Mouse (Mus musculus) olfactory bulb, adult 2 months (tissue): ENCODE measurements around the gene P4hb. TPM values are rescaled to one million over a fixed set of nuclear protein-coding genes. Genes with fewer than 3 reads are reported as not detected.

Source experiments
- H3K27ac ChIP-seq: fragments of 200-500 bp; 2 replicates; pipeline ENCODE4 v1.5.1; 2012; ENCODE audit warnings: low read depth, low read length; ENCODE audit not compliant: insufficient read depth
- H3K4me1 ChIP-seq: fragments of 200-500 bp; 2 replicates; pipeline ENCODE4 v1.6.1; 2012; ENCODE audit warnings: low read length; ENCODE audit not compliant: control insufficient read depth, insufficient read depth
- H3K4me3 ChIP-seq: fragments of 200-500 bp; 2 replicates; pipeline ENCODE4 v1.5.1; 2012; ENCODE audit warnings: mild to moderate bottlenecking, low read depth, low read length, moderate library complexity; ENCODE audit not compliant: insufficient read depth
- CTCF ChIP-seq: fragments of 200-500 bp; IDR thresholded peaks from 2 replicates; pipeline ENCODE4 v1.5.1; 2012; ENCODE audit warnings: low read depth, mild to moderate bottlenecking, low read length, moderate library complexity; ENCODE audit not compliant: insufficient read depth
- POLR2A ChIP-seq: fragments of 200-500 bp; IDR thresholded peaks from 2 replicates; pipeline ENCODE4 v1.6.1; 2012; ENCODE audit warnings: mild to moderate bottlenecking, low read depth, low read length, moderate library complexity; ENCODE audit not compliant: insufficient read depth
- WGBS: fragments of 180-500 bp; shearing (Covaris S2); methylation state at CpG from one replicate; pipeline ENCODE4 v1.1.7; 2018; 5-methylcytosine and 5-hydroxymethylcytosine counted together
- polyA plus RNA-seq: library from polyadenylated mRNA; stranded (reverse); fragments of >200 nt; gene quantifications from 2 replicates; pipeline ENCODE4 v1.2.4, GENCODE M21; 2012; ENCODE audit warnings: low replicate concordance; ENCODE audit not compliant: missing spikeins, insufficient read depth, insufficient read length

The P4hb gene
- polyA plus RNA-seq, 1 experiment = 309 TPM

DNA sequence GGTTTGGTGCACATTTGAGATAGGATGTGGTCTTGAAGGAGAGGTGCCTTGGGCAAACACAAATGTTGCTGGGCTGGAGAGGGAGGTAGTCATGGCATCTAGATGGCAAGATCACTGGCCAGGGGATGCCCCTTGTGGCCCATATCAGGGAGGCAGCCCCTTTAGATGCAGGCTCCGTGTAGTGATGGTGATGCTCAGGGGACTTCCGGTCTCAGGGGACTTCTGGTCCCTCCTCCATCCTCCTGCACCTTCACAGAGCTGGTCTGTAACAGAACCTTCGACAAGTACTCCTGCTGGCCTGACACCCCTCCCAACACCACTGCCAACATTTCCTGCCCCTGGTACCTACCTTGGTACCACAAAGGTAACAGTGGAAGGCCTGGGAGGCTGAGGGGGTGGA lies 37.2 kb downstream of the P4hb start:
- Histone ChIP-seq H3K4me1 (peaks cover 22% of the 10 kb centered on the region), H3K4me3 (no peak overlapping the region), H3K27ac (no peak overlapping the region)
- WGBS = 71% methylated on average over 3 of the region's 3 CpGs
- TF ChIP-seq POLR2A = no peak
- TF ChIP-seq CTCF = no peak

DNA sequence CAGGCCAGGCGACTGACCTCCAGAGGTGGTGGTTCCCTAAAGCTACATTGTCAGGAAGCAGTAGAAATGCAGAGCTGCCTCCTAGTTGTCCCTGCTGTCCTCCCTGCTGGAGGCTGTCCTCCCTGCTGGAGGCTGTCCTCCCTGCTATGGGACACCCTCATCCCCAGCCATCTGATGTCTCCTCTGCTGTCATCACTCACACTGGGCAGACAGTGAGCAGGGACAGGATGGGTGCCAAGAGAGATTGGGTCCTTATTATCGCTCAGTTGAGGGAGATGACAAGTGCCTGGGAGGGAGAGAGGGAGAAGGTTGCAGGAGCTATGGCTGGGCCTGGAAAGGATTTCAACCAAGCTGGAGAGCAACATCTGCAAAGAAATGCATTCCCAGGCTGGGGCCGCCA lies 37.9 kb downstream of the P4hb start:
- H3K27ac ChIP-seq = no peak overlapping the region
- H3K4me3 ChIP-seq = no peak overlapping the region
- WGBS = 76% methylated on average over 3 of the region's 3 CpGs
- no peak for TF ChIP-seq POLR2A
- TF ChIP-seq CTCF = no peak
- H3K4me1 ChIP-seq = peaks cover 25% of the 10 kb centered on the region

DNA sequence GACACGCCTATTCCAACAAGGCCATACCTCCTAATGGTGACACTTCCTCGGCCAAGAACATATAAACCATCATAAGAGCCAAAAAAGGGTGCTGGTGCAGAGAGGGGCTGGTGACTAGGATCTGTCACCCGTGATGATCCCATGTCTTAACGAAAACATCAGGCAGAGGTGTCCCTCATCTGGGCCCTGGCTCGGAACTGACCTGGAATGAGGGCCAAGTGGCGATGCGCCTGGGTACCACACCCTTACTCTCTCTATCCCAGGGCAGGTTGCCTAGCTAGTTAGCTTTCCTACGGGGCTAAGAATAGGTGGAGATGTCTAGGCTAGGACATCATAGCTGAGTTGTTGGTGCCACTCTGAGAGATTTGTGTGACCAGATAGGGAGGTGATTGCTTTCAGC lies 39.0 kb downstream of the P4hb start:
- Histone ChIP-seq H3K4me1 (peaks cover 17% of the 10 kb centered on the region), H3K4me3 (no peak overlapping the region), H3K27ac (no peak overlapping the region)
- 87% methylated on average over 8 of the region's 8 CpGs for WGBS
- no peak for TF ChIP-seq POLR2A
- TF ChIP-seq CTCF = no peak

DNA sequence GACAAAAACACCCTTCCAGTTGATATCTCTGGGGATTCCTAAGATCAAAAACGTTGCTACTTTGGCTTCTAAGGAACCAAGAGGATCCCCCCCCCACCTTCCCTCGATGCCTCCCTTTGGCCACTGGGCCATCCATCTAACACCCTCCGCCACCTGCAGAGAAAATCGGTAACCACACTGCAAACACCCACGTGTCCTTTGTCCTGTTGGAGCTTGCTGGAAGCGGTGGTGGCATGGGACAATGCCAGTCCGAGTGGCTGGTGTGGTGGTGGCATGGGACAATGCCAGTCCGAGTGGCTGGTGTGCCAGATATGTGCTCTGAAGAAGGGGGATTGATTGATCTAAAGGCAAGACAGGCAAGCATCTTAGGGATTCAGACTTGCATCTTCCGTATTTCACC lies 41.4 kb downstream of the P4hb start:
- H3K4me1 ChIP-seq = peaks cover 9% of the 10 kb centered on the region
- H3K27ac ChIP-seq = no peak overlapping the region
- no peak for TF ChIP-seq CTCF
- TF ChIP-seq POLR2A = no peak
- WGBS = 22% methylated on average over 9 of the region's 9 CpGs
- no peak overlapping the region for H3K4me3 ChIP-seq

DNA sequence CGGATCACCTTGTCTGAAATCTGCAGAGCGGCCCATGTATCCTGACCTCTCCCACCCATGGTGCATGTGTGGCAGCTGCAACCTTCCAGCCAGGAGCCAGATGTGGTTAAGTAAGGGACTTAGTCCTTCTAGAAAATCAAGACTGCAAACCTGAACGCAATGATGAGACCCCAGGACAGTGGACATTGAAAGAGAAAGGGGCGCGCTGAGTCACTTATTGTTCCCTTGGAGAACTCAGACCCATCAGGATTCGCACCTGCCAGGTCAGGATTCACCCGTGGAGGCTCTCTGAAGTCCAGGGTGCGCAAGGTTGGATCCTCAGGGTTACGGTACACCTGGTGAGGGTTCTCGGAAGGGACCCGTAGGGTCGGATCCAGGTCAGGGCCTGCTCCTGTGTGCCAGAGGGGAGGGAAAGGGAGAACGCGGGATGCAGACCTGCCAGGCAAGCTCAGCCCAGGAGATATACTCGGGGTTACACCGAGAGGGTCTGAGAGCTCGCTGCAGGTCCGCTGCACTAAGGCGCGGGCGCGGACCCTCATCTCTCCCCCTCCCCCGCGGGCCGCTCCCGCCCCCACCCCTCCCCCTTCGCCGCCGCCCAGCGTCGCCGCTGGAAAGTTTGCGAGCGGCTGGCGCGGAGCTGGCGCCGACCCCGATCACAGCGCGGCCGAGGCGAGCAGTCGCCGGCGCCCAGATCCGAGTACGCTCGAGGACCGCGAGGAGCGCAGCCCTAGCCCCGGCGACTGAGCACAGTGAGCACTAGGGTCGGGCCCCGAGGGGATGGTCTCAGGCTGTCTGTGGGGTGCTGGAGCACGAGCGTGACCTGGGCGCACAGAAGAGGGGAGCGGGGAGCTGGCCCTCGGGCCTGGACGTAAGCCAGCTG lies 42.7 kb downstream of the P4hb start, which contains the start of gene Gcgr:
Gcgr (plus strand) TSS at position 615 of the 880 bp plus-strand sequence.
- Histone ChIP-seq H3K4me1 (peaks cover 9% of the 10 kb centered on the region), H3K4me3 (no peak within 1 kb of the TSS), H3K27ac (no peak within 1 kb of the TSS)
- TF ChIP-seq CTCF (no peak), POLR2A (no peak)
- whole genome bisulfite sequencing = 10% methylated on average over 62 of the region's 62 CpGs

DNA sequence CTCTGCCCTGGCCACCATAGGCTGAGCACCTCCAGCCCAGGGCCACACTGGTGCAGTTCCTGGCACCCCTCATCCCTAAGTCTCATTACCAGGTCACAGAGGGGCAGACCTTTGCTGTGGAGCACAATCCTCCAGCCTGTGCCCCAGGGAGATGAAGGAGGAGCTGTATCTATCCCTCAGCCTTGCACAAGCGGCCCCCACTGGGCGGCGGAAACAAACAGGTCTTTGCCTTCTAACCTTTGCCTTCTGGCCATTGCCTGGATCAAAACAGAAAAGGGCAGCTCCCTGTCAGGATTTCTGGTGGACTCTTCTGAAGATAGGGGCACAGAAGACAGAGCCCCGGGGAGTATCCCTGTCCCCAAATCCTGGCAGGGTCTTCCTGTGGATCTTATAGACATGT lies 44.1 kb downstream of the P4hb start:
- TF ChIP-seq POLR2A (no peak), CTCF (no peak)
- WGBS = 54% methylated on average over 4 of the region's 4 CpGs
- no peak overlapping the region for H3K27ac ChIP-seq
- no peak overlapping the region for H3K4me3 ChIP-seq
- H3K4me1 ChIP-seq = peaks cover 9% of the 10 kb centered on the region

DNA sequence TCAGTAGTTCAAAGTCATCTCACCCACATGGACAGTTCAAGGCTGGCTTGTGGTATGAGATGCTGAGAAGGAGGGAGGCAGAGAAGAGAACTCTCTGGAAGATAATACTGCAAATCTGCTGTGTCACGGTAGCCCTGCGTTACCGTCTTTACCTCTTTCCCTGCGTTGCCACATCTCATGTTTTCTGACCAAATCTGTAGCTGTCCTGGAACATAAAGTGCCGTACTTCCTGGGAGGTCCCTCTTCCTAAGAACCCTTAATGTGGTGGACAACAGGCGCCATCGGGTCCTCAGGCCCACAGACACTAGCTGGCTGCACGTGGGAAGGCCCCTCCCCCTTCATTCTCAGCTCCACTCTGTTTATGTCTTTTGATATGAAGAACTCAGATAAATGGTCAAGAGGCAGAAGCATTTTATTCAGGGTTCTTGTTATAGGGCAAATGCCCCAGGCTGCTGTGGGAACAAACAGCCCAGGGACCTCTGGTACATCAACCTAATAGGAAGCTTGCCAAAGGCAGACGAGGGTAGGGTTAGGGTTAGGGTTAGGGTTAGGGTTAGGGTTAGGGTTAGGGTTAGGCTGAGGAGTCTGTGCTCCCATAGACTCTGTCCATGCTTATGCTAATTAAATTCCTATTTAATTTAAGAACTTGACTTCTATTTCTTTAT lies 45.2 kb downstream of the P4hb start:
- TF ChIP-seq CTCF (no peak), POLR2A (no peak)
- Histone ChIP-seq H3K4me1 (peaks cover 9% of the 10 kb centered on the region), H3K4me3 (no peak overlapping the region), H3K27ac (no peak overlapping the region)
- 77% methylated on average over 9 of the region's 9 CpGs for WGBS

DNA sequence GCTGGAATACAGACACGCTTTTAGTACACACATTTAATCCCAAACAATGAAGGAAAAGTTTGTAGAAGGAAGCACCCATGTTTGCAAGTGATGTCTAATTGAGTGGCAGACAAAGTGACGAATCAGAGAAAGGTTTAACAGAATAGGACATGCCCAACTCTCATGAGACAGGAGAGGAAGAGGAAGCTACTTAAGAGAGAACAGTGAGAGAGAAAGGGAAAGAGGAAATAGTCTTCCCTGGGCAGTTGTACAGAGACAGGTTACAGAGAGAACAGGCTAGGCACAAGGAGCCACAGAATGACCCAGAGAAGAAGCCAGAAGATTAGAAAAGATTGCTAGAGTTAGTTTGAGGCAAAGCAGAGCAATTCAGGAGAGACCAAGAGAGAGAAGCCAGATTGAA lies 47.1 kb downstream of the P4hb start:
- WGBS = 82% methylated on average over 2 of the region's 2 CpGs

DNA sequence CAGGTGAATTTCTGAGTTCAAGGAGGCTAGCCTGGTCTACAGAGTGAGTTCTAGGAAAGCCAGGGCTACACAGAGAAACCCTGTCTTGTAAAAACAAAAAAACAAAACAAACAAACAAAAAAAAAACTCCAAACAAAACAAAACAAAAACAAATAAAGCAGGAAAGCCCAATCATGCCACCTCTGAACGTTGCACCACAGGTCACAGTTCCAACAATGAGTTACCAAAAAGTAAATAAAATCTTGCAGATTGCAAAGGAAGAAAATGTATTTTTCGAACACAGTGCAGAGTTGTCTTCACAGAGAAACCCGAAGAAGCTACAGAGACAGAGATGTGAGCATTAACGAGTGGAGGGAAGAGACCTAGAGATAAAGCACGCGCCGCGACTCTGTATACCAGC lies 50.5 kb downstream of the P4hb start:
- no peak overlapping the region for H3K27ac ChIP-seq
- no peak overlapping the region for H3K4me3 ChIP-seq
- WGBS = 85% methylated on average over 8 of the region's 8 CpGs
- H3K4me1 ChIP-seq = peaks cover 6% of the 10 kb centered on the region
- no peak for TF ChIP-seq POLR2A
- TF ChIP-seq CTCF = no peak

More for the DNA sequence above, 47.1 kb downstream of the P4hb start:
- Histone ChIP-seq H3K4me1 (peaks cover 5% of the 10 kb centered on the region), H3K4me3 (no peak overlapping the region), H3K27ac (no peak overlapping the region)
- TF ChIP-seq CTCF (no peak), POLR2A (no peak)
